Mouse (Mus musculus) adrenal gland, postnatal 36 days (tissue): Measurements from ENCODE around the gene Wnk2. TPM values are rescaled to one million over a fixed set of nuclear protein-coding genes. Genes with fewer than 3 reads are reported as not detected.

ENCODE experiments used
- total RNA-seq, 2 experiments: library from RNA; stranded (reverse); gene quantifications; 2 replicates each; pipeline ENCODE4 v1.2.3; 2021

Gene Wnk2
- total RNA-seq, 2 experiments from 2014 or later, result 2.0 TPM

Other genes with a start within 250 kb of the Wnk2 start
- 100 to 1,000 TPM; 182 to 184 TPM for gene Fam120a, start 180.0 kb downstream of the Wnk2 start, total RNA-seq
- 10 to 100 TPM; 51.1 to 61.4 TPM for gene Ninj1, start 39.5 kb upstream of the Wnk2 start, total RNA-seq
- 10 to 100 TPM; 70.5 to 73.8 TPM for gene Card19, start 68.0 kb upstream of the Wnk2 start, total RNA-seq
- gene Susd3, start 100.7 kb upstream of the Wnk2 start, total RNA-seq, result 10 to 100 TPM in 1 of 2 experiments, 1 to 10 TPM in 1; 1.2 to 36.5 TPM
- gene Fgd3, start 172.3 kb upstream of the Wnk2 start, total RNA-seq, result 1 to 10 TPM; 2.7 to 5.3 TPM
- gene Bicd2, start 193.6 kb upstream of the Wnk2 start, total RNA-seq, result 10 to 100 TPM; 34.8 to 44.6 TPM